ENCODE assay signal across 1 mouse cellular context in genomic region chr8:119344190-119344856, GRCm38 (mm10).
TF ChIP-seq lines count a peak whose summit lies in the region.

Gene Hsbp1 (plus strand): TSS chr8:119344488.

TF ChIP-seq in CH12.LX, 34 proteins besides CTCF, POLR2A, EP300 and RAD21 (continued from another document):
- no peak for TF ChIP-seq MAFK (IDR thresholded peaks at IDR 0.05; ENCODE audit: insufficient replicate concordance, low read length)
- TF ChIP-seq MXI1 (IDR thresholded peaks at IDR 0.05; ENCODE audit: low read depth, low read length): no peak; the same call in 1 of the 2 replicates
- TF ChIP-seq IRF4 (IDR thresholded peaks at IDR 0.05; ENCODE audit: low read depth, low read length): peak; percentile 40; the same call in 1 of the 2 replicates
- no peak for TF ChIP-seq E2F4 (IDR thresholded peaks at IDR 0.05; ENCODE audit: insufficient replicate concordance, low read depth, low read length)
- peak; percentile 32; the same call in 1 of the 2 replicates for TF ChIP-seq MEF2A (IDR thresholded peaks at IDR 0.05; ENCODE audit: borderline replicate concordance, low read depth, low read length)
- TF ChIP-seq USF2 (conservative IDR thresholded peaks at IDR 0.05; ENCODE audit: low read depth, low read length): peak; percentile 38; the same call in 1 of the 2 replicates
- peak; percentile 73 for TF ChIP-seq NRF1 (IDR thresholded peaks at IDR 0.05; ENCODE audit: low read depth, low read length)
- no peak for TF ChIP-seq JUN (IDR thresholded peaks at IDR 0.05; ENCODE audit: insufficient read depth, low read depth, low read length)
- TF ChIP-seq ZMIZ1 (IDR thresholded peaks at IDR 0.05; ENCODE audit: low read depth, low read length): peak; percentile 40; the same call in 1 of the 2 replicates
- TF ChIP-seq ZC3H11A (IDR thresholded peaks at IDR 0.05; ENCODE audit: low read depth, low read length): no peak
- TF ChIP-seq KAT2A (IDR thresholded peaks at IDR 0.05; ENCODE audit: insufficient replicate concordance, low read length): peak; percentile 88; the same call in 1 of the 2 replicates
